Mouse (Mus musculus): Measurements from ENCODE around the gene Rsbn1l. TPM values are rescaled to one million over a fixed set of nuclear protein-coding genes. Genes with fewer than 3 reads are reported as not detected.

Gene Rsbn1l
- total RNA-seq (2021), result 10 to 100 TPM; 19.1 to 21.2 TPM
- long read RNA-seq, experiment 1, full-length matches to known transcripts, result 5 of 16 reads
- long read RNA-seq, experiment 1, partial matches to known transcripts, result 1 of 16 reads
- long read RNA-seq, experiment 1, other reads (novel, unspliced or antisense), result 10 of 16 reads
- long read RNA-seq, experiment 2, full-length matches to known transcripts, result 2 of 14 reads
- long read RNA-seq, experiment 2, partial matches to known transcripts, result 1 of 14 reads
- long read RNA-seq, experiment 2, other reads (novel, unspliced or antisense), result 11 of 14 reads

DNA sequence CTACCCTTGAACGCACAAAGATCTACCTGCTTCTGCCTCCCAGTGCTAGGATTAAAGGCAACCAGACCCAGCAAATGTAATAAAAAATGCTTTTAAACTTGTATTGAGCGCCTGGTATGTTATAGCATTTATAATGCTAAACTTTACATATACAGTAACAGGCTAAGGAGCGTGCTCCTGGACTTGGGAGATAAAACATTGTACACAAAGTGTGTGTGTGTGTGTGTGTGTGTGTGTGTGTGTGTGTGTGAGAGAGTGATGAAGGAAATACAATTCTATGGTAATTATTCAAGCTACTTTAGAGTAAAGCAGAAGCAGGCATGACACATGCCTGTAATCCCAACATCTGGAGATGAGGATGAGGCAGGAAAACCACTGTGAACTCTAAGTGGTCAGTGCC, at the start of gene Rsbn1l:
Gene Rsbn1l (minus strand): TSS at position 101 of the 400 bp plus-strand sequence.
- DNase-seq (ENCODE audit: low spot score in 2 of 2), result no peak

DNA sequence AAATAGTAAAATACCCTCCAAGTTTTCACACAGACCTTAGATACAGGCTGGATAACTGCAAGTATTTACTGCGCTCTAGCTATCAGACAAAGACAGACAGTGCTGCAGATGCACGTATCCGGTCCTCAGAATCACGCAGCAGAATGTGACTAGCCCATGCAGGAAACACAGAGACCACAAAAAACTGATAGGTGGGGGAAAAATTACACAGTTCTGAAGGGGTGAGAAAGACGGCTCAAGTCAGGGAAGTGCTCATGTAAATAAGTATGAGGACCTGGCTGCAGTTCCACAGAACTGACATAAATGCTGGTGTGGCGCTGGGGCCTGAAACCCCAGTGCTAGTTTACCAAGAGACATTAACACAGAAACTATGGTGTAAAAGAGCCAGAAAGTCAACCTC, 46.5 kb upstream of the Rsbn1l start:
- DNase-seq (ENCODE audit: low spot score in 2 of 2), result no peak

DNA sequence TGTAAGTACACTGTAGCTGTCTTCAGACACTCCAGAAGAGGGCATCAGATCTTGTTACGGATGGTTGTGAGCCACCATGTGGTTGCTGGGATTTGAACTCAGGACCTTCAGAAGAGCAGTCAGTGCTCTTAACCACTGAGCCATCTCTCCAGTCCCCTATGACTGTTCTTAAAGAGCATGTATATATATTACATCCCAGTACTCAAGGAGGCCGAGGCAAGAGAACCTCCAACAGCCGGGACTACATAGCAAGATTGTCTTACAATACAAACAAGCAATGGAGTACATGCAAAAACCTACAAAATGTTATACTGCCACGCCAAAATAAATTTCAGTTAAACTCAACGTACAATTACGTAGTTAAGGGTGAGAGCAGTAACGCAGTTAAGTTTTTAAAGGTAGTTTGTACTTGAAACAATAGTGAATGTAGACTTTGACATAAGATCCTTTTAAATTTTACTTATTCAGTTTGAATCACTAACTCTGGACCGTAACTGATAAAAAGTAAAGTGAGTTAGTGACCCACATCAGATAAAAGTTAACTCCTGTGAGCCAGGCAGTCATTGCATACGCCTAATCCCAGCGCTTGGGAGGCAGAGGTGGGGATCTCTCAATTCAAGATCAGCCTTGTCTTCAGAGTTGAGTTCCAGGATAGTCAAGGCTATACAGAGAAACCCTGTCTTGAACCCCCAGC, 45.6 kb upstream of the Rsbn1l start:
- DNase-seq (ENCODE audit: low spot score in 2 of 2), result no peak

DNA sequence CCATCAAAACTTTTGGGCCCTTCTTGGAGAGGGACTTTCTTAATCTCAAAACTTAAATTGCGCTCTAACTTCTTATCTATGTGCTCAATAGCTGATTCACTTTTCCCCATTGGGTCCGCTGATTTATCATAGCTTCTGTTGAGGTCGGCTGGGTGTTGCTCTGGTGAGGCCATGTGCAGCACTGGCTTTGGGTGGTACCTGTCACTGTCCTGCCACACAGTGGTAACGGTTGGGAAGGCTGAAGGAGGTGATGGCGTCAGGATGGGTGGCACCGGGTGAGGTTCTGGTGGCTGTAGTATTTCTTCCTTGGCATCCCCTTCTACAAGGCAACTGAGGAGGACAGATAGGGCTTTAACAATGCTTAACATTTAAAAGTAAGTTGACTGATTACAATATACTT, 42.2 kb upstream of the Rsbn1l start:
- no peak for DNase-seq (ENCODE audit: low spot score in 2 of 2)

- no peak for DNase-seq (ENCODE audit: low spot score in 2 of 2)
Measured at GRCm38 (mm10) chr5:20997555-20997954, 41.4 kb upstream of the Rsbn1l start.

- DNase-seq (ENCODE audit: low spot score in 2 of 2), result no peak
Measured at GRCm38 (mm10) chr5:20990062-20990809, 34.0 kb upstream of the Rsbn1l start.

DNA sequence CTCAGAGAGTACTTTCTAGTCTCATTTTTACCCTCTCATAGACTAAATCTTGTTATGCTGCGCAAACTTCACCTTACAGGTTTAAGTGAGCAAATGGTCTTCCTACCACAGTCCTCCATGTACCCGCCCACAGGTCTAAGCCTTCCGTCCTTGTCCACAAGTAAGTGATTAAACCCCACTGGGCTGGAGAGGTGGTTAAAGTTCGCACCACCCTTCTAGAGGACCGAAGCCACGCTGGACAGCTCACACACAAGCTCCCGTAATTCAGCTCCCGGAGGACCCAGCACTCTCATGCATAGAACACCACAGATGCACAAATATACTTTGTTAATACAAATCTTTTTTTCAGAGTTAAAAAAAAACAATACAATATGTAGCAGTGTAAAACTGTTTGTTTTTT, 30.1 kb upstream of the Rsbn1l start:
- DNase-seq (ENCODE audit: low spot score in 2 of 2), result no peak

- no peak for DNase-seq (ENCODE audit: low spot score in 2 of 2)
Measured at GRCm38 (mm10) chr5:20983505-20983904, 27.3 kb upstream of the Rsbn1l start.

DNA sequence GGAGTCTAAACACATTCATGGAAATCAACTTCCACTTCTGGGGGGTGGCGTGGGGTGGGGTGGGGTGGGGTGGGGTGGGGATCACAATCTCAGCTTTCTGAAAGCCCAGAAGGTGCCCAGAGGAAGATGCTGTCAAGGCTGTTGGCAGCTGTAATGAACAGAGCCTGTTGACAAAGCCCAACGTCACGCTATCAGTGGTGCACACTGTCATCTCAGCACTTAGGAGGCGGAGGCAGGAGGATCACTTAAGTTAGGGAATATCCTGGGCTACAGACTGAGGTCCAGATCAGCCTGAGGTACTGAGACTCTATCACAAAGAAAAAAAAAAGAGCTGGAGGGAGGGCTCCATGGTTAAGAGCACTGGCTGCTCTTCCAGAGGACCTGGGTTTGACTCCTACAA, 18.5 kb upstream of the Rsbn1l start:
- no peak for DNase-seq (ENCODE audit: low spot score in 2 of 2)

- no peak for DNase-seq (ENCODE audit: low spot score in 2 of 2)
Measured at GRCm38 (mm10) chr5:20973999-20974398, 17.8 kb upstream of the Rsbn1l start.

DNA sequence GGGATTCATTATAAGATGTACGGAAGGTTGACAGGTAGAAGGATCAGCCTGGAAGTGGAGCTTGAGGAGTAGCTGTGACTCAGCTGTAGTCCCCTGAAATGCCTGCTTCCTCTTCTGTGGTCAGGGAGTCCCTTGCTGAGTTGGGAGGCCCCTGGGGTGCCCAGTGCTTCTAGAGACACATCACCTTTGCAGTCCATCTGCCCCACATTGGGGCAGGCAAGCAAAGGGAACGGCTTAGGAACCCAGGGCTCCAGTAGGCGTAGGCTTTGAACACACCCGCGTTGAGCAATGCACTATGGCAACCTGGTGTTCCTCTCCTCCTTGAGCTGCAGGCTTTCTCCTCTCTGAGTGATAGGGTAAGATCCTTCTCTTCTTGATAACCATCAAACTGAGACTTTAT, 16.9 kb upstream of the Rsbn1l start:
- DNase-seq (ENCODE audit: low spot score in 2 of 2), result no peak

- peak; percentile 36 to 55 for DNase-seq (ENCODE audit: low spot score in 2 of 2)
Measured at GRCm38 (mm10) chr5:20968963-20969362, 12.8 kb upstream of the Rsbn1l start.

DNA sequence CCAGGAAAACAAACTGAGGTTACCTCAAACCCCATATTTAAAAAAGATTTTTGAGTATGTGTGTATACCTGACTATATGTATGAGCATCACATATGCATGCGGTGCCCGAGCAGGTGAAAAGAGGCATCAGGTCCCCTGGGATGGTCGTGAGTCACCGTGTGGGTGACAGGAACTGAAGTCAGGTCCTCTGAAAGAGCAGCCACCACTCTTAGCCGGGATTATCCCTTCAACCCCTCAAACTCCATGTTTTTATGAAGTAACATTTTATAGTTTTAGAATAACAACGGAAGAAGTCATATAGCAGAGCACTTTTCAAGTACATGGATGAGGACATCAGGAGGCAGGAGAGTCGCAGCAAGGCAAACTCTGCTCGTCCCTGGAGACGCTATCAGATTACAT, 12.3 kb upstream of the Rsbn1l start:
- no peak for DNase-seq (ENCODE audit: low spot score in 2 of 2)

DNA sequence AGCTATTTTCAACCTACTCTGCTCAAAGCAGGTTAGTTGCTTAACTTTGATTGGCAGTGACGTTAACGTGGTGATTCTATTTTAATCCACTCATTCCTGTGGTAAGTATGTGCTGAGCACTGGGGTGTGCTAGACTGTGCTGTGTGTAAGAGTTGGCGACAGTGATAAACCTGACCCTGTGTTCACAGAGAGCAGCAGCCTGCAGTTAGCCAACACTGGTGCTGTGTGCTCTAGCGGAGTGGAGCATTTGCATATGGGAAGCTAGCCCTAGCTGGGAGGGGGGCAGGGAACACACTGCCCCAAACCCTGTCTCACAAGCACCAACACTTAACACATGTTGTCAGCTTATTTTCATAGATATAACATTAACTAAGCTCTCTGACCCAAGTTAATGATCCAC, 11.7 kb upstream of the Rsbn1l start:
- no peak for DNase-seq (ENCODE audit: low spot score in 2 of 2)

GRCm38 (mm10) chr5:20964446-20964845, 8.2 kb upstream of the Rsbn1l start:
- DNase-seq (ENCODE audit: low spot score in 2 of 2), result no peak

DNA sequence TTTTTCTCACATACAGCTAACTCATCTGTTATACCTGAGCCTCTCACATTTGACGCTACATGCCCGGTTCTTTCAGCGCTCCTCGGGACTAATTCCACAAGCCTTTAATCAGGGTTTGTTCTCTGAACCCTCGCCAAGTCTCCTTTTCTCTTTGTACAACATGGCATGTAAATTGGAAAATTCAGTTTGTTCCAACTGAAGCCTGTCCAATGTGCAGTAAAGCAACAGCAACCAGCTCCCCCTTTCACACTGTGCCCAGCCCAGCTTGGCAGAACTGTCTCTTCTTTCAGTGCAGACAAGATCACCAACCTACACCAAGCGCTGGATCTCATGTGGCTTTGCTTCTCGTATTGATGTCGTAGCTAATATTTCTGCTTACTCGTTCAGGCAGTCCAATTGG, 7.1 kb upstream of the Rsbn1l start:
- no peak for DNase-seq (ENCODE audit: low spot score in 2 of 2)

DNA sequence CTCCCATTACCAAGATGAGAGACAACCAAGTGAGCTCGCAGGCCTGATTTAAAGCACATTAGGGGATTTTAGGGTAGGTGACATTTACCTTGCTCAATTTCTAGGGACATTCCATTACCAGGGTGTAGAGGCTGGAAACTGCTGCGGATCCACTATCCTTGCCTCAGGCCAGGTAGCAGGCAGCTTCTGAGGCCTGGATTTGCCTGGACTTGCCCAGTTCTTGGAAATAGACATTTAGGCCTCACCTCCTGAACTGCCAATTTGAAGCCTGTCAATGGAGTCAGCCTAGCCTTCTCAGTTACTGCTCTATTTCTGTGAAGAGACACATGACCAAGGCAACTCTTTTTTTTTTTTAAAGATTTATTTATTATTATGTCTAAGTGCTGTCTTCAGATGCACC, 4.7 kb upstream of the Rsbn1l start:
- no peak for DNase-seq (ENCODE audit: low spot score in 2 of 2)

DNA sequence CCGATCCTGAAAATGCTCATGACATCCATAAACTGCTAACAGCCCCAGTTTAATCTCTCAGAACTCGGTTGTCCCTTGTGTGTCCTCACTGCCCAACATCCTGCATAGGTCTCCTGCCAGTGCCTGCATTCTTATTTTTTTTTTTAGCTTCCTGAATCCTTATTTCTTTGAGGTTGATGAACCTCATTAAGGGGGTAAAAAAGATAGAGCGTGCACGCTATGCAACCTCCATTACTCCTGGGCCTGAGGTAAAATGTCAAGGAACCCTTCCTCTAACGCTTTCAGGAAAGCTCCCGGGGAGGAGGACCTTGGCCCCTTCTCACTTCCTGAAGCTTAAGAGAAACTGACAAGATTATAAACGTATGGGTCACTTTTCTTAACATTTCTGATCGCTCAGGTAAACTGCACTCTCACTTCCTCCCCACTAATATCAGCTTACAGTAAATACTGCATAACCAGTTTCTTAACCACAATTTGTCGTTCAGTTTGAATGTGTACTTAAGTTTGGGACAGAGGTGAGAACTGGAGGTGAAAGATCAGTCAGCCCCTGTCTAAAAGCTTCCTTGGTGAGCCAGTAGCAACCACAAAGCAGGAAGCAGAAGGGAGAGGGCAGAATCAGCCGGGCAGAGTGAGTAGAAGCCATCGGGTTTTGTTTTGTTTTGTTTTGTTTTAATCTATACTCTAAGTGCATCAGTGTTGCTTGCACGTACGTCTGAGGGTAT, 923 bp downstream of the Rsbn1l start:
- no peak for DNase-seq (ENCODE audit: low spot score in 2 of 2)

- no peak for DNase-seq (ENCODE audit: low spot score in 2 of 2)
Measured at GRCm38 (mm10) chr5:20952337-20952925, 3.8 kb downstream of the Rsbn1l start.

GRCm38 (mm10) chr5:20951666-20952281, 4.4 kb downstream of the Rsbn1l start:
- peak; percentile 93 to 96 for DNase-seq (ENCODE audit: low spot score in 2 of 2)

Measured in left cerebral cortex, adult 18-20 months (tissue).